Mouse (Mus musculus): Measurements from ENCODE around the gene Cldn15.

Cldn15 gene

GRCm38 (mm10) chr5:136982338-136982930, 16.0 kb downstream of the Cldn15 start:
- peak; percentile 39 to 42 for DNase-seq

GRCm38 (mm10) chr5:136984828-136985227, 18.4 kb downstream of the Cldn15 start:
- DNase-seq: no peak

GRCm38 (mm10) chr5:136986695-136987137, 20.3 kb downstream of the Cldn15 start, which contains the start of gene Plod3:
Gene Plod3 (plus strand): TSS chr5:136987019.
- peak; percentile 93 to 97 for DNase-seq

- peak in 1 of 2 experiments; percentile 77 for DNase-seq
These were observed 20.9 kb downstream of the Cldn15 start for GRCm38 (mm10) chr5:136987138-136987933.

GRCm38 (mm10) chr5:136987934-136988271, 21.5 kb downstream of the Cldn15 start, which contains the start of gene Znhit1:
Gene Znhit1 (minus strand): TSS chr5:136988021.
- DNase-seq: peak in 1 of 2 experiments; percentile 26

GRCm38 (mm10) chr5:136988420-136988819, 22.0 kb downstream of the Cldn15 start:
- DNase-seq: no peak

GRCm38 (mm10) chr5:136989801-136990200, 23.4 kb downstream of the Cldn15 start:
- no peak for DNase-seq

GRCm38 (mm10) chr5:136999449-136999848, 33.0 kb downstream of the Cldn15 start:
- DNase-seq: no peak

- no peak for DNase-seq
These were observed 34.2 kb downstream of the Cldn15 start for GRCm38 (mm10) chr5:137000612-137001011.

GRCm38 (mm10) chr5:137007276-137007675, 40.9 kb downstream of the Cldn15 start:
- no peak for DNase-seq

- DNase-seq: peak in 1 of 2 experiments; percentile 24
These were observed 43.6 kb downstream of the Cldn15 start for GRCm38 (mm10) chr5:137009988-137010387.

GRCm38 (mm10) chr5:137012401-137012950, 46.1 kb downstream of the Cldn15 start:
- no peak for DNase-seq

GRCm38 (mm10) chr5:137015913-137016312, 49.5 kb downstream of the Cldn15 start:
- DNase-seq: no peak

GRCm38 (mm10) chr5:137024318-137024717, 57.9 kb downstream of the Cldn15 start:
- DNase-seq: no peak

GRCm38 (mm10) chr5:137025132-137025531, 58.7 kb downstream of the Cldn15 start:
- peak; percentile 80 to 84 for DNase-seq

Measured in thymus, postnatal 36 days (tissue).